Mouse (Mus musculus): ENCODE measurements around the gene Aagab.

Aagab gene

DNA sequence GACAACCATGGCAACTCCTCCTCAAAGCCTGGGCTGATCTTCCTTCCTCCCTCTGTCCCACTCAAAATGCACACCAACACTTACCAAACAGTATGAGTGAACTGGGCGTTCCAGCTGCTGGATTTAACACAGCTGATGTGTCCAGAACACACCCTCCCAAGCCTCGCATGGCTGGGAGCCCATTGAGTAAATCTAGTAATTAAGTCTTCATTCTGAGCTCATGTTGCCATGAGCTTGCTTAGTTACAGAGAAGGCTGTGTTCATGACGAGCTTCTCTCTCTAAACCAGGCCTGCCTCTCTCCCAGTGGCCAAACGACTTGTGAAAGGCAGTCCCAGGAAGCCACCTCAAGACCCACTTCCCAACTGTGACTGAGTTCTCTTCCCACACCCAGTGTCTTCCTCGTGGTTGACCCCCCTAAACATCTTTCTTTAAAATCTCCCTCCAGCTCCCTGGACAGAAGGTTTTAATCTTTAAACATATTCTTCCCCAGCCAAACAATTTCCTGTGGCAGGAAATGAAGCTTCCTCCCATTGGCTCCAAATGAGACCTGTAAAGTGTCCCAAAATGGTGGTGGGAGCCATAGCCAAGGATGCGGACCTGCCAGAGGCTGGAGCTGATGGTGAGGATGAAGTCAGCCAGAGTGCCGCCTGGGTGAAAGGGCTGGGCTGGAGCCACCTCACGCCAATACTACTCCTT is 70.5 kb downstream of the Aagab start:
- DNase-seq (ENCODE audit: low read depth, low spot score) = no peak

DNA sequence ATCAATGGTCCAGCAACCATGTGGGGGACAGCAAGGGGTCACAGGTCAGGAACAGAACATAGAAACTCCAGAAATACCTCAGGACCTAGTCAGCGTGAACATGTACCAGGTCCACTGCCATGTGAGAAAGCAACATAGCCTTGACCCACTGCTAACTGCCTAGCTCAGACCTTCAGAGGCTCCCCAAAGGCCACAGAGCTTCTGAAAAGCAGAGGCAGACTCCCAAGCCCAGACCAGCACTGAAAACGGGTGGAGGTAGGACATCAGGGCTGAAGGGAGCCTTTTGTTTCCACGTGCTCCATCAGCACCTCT is 71.0 kb downstream of the Aagab start:
- DNase-seq (ENCODE audit: low read depth, low spot score) = no peak

DNA sequence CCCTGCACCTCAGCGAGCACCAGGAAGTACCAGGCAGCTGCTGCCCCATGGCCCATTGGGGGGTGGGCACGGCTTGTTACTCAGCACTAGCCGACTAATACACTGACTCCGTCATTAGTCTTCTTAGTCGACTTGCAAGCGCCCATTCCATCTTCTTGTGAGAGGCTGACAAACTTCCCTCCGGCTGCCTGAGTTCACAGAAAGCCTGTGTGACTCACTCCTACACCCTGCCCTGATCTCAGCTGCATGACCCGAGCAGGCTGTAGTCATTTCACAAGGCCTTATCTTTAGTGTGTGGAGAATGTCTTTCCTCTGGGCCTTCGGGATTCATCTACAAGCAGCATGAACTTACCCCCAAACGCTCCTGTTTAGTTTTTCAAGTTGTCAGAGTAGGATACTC is 72.2 kb downstream of the Aagab start:
- DNase-seq (ENCODE audit: low read depth, low spot score) = no peak

- DNase-seq (ENCODE audit: low read depth, low spot score) = peak; percentile 84
These were observed 75.2 kb downstream of the Aagab start for GRCm38 (mm10) chr9:63677621-63678020.

DNA sequence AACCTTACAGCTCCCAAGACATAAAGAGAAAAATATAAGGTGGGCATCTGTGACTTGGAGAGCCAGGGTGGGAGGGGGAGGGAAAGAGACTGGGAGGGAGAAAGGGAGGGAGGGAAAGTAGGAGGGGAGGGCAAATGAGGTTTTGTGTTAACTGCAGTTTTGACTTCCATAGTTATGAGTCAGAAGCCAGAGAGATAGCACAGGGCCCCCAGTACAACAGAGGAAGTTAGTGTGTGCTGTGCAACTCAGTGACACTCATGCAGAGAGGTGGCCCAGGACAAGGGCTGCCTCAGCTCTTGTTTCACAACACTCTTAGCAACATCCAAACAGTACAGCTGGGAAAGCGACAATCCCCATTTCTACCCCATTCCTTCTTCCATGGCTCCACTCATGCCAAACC is 75.6 kb downstream of the Aagab start:
- no peak for DNase-seq (ENCODE audit: low read depth, low spot score)

DNA sequence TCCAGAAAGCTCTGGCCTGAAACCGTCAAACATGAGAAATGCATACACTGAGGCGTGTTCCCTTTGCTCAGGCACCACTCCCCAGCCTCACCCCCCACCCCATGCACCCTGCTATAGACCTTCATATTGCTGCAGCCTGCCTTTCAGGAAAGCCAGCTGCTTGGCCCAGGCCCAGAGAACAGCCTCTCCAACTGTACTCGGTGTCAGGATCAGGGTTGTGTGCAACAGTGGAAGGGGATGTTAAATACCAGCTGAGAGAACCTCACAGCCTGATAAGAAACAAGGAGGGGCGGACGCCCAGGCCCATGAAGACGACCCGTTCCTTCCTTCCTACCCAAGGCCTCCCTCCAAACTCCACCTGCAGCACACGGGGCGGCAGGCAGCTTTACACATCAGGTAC is 79.8 kb downstream of the Aagab start:
- no peak for DNase-seq (ENCODE audit: low read depth, low spot score)

DNA sequence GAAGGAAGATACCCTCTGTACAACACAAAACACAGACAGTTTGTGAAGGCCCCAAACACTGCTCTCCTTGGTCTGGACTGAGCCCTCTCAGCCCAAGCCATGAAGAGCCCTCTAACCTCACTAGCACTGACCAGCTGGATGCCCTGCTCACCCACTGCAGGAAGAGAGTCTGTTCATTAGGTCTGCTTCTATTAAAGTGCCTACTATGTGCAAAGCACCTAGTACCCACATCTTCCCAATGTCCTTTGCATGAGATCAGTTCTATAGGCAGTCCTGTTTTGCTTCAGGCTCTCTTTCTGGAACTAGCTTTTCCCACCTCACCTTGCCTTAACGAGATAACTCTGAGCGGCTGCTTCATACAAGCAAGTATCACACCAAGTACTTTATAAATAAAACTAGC is 80.5 kb downstream of the Aagab start:
- no peak for DNase-seq (ENCODE audit: low read depth, low spot score)

DNA sequence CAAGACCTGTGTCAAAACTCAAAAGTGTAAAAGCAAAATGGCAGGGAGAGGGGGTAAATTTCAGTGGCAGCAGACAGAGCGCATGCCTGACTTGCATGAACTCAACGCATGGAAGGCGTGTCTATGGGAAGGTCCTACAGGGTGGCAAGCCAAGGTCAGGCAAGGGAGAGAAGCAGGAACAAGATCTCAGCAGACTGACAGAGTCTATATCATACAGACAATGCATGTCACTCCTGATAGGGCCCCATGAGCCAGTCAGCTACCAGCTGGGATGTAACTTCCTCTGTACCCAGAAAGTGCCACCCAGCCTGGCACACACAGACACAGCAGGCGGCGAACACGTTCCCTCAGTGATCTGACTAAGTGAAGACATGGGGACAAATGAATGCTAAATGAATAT is 81.8 kb downstream of the Aagab start:
- DNase-seq (ENCODE audit: low read depth, low spot score) = no peak

DNA sequence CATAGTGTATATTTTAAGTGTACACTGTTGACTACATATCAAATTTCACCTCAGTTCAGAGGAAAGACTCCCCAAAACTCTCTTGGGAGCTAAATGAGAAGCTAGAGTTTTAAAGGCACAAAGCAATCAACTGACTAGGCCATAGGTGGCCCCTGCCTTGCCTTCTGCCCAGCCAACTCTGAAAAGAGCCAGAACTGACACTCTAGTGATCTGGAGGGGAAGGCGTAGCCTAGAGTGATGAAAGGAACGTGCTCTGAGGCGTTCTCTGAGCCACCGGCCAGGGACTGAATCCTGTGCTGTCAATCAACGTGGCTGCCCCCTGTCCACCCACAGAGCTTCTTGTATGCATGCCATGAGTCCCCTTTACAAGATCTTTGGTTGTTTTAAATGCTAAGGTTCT is 82.9 kb downstream of the Aagab start:
- DNase-seq (ENCODE audit: low read depth, low spot score) = no peak

DNA sequence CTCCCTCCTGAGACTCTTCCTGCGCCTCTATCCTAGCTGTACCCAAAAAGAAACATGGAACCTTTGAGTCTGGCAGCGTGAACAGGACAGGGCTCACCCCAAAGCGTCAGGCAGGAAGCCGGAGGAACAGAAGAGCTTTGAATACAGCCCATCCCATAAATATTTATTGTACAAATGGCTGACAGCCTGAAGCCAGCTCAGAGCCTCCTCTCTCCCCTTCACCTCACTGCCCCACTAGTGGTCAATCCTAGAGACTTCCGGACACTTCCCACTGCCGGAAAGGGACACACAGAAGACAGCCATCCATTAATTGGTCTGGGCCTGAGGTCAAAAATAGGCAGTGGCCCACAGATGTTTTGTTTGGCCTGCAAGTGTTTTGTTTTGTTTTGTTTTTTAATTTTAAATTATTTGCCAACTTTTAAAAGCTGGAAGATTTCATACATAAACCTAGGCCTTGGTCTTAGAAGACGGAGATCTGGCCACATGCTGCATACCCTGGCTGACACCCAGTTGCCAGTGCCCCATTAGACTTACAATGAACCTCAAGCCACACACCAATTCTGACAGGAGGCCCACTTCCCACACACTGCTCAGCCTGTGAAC is 85.1 kb downstream of the Aagab start:
- DNase-seq (ENCODE audit: low read depth, low spot score) = no peak

DNA sequence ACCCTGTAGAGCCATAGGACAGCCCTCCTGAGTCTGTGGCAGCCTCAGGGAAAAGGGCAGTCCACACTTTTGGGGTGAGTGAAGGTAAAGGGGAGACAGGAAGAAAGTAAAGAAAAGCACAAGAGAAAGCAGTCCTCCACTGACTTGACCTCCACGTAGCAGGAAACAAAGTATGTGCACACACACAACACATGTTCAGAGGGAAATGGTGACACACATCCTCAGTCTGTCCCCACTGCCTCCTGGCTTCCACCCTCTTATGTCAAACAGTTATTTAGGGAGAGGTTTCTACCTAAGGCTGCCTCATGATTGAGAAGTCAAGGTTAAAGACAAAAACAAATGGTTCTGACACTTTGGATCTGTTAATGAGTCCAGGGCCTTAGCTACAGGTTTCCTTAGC is 88.1 kb downstream of the Aagab start:
- DNase-seq (ENCODE audit: low read depth, low spot score) = no peak

DNA sequence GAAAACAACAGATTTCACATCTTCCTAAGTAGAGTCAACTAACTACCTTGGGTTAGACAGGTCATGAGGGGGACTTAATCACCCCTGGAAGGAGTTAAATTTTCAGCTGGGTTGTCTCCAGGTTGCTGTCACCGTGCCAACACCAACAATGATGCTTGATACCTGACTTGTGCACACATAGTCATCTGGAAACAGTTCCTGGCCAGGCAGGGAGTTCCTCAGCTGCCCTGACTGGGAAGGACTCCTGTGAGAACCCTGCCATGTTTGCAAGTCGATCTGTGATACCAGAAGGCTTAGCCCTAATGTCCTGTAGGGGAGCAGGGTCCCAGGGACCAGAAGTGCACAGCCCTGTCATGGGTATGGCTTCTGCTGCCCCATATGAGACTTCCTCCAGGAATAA is 89.5 kb downstream of the Aagab start:
- DNase-seq (ENCODE audit: low read depth, low spot score) = no peak

All from telencephalon, adult 2 months (tissue).